Mouse (Mus musculus) kidney, postnatal 4 days (tissue): ENCODE data around the gene Naip1.

ENCODE experiments used
- DNase-seq, 2 experiments: peaks; one replicate each; pipeline ENCODE4 v3.0.0; 2021; ENCODE audit warnings: mixed read lengths in 2 of 2

Naip1 gene

GRCm38 (mm10) chr13:100370536-100370935, 82.1 kb downstream of the Naip1 start:
- DNase-seq = no peak
